Mouse (Mus musculus): ENCODE data around the gene Rag1. TPM values are rescaled to one million over a fixed set of nuclear protein-coding genes. Genes with fewer than 3 reads are reported as not detected.
A peak's percentile ranks its signal among the peaks of the same experiment; 100 is the strongest.

The Rag1 gene
- polyA plus RNA-seq, 1 experiment: 0.25 TPM

- Histone ChIP-seq H3K27me3 (ENCODE audit: control insufficient read depth, insufficient read depth, low read length) (no peaks in the 10 kb centered on the region; the same call in 1 of the 2 replicates), H3K27ac (ENCODE audit: control insufficient read depth, insufficient read depth, low read depth, low read length) (no peak overlapping the region), H3K4me1 (ENCODE audit: control insufficient read depth, insufficient read depth, low read length) (peaks cover 6% of the 10 kb centered on the region; the same call in 1 of the 2 replicates), H3K4me3 (ENCODE audit: control insufficient read depth, low read depth, low read length) (no peak overlapping the region), H3K36me3 (ENCODE audit: control insufficient read depth, insufficient read depth, low read length) (no peaks in the 10 kb centered on the region)
- TF ChIP-seq CTCF (IDR thresholded peaks at IDR 0.05; ENCODE audit: control insufficient read depth, insufficient read depth, insufficient replicate concordance, low read depth, low read length) (no peak), POLR2A (IDR thresholded peaks at IDR 0.05; ENCODE audit: control insufficient read depth, low read depth, low read length) (no peak)
These were observed 10.1 kb downstream of the Rag1 start for GRCm38 (mm10) chr2:101638979-101639839.

- peak overlapping the region; percentile 92 for H3K27ac ChIP-seq (ENCODE audit: control insufficient read depth, insufficient read depth, low read depth, low read length)
- peaks cover 2% of the 10 kb centered on the region; the same call in 1 of the 2 replicates for H3K4me1 ChIP-seq (ENCODE audit: control insufficient read depth, insufficient read depth, low read length)
- H3K36me3 ChIP-seq (ENCODE audit: control insufficient read depth, insufficient read depth, low read length): no peaks in the 10 kb centered on the region
- no peaks in the 10 kb centered on the region for H3K27me3 ChIP-seq (ENCODE audit: control insufficient read depth, insufficient read depth, low read length)
- peak overlapping the region; percentile 100 for H3K4me3 ChIP-seq (ENCODE audit: control insufficient read depth, low read depth, low read length)
- TF ChIP-seq CTCF (IDR thresholded peaks at IDR 0.05; ENCODE audit: control insufficient read depth, insufficient read depth, insufficient replicate concordance, low read depth, low read length) (no peak), POLR2A (IDR thresholded peaks at IDR 0.05; ENCODE audit: control insufficient read depth, low read depth, low read length) (peak; percentile 55; the same call in 1 of the 2 replicates)
These were observed 20.7 kb downstream of the Rag1 start for GRCm38 (mm10) chr2:101628297-101629236.

- no peak overlapping the region for H3K27ac ChIP-seq (ENCODE audit: control insufficient read depth, insufficient read depth, low read depth, low read length)
- peaks cover 2% of the 10 kb centered on the region; the same call in 1 of the 2 replicates for H3K4me1 ChIP-seq (ENCODE audit: control insufficient read depth, insufficient read depth, low read length)
These were observed 22.1 kb downstream of the Rag1 start for GRCm38 (mm10) chr2:101627227-101627626.

GRCm38 (mm10) chr2:101624526-101624925, 24.8 kb downstream of the Rag1 start, which contains the start of gene Rag2:
Gene Rag2, plus strand, starts transcription at chr2:101624718.
- H3K36me3 ChIP-seq (ENCODE audit: control insufficient read depth, insufficient read depth, low read length): no peaks in the 10 kb centered on the region

More at GRCm38 (mm10) chr2:101627227-101627626, 22.1 kb downstream of the Rag1 start:
- Histone ChIP-seq H3K4me3 (ENCODE audit: control insufficient read depth, low read depth, low read length) (peak overlapping the region; percentile 54; the same call in 1 of the 2 replicates), H3K27me3 (ENCODE audit: control insufficient read depth, insufficient read depth, low read length) (no peaks in the 10 kb centered on the region), H3K36me3 (ENCODE audit: control insufficient read depth, insufficient read depth, low read length) (no peaks in the 10 kb centered on the region)
- no peak for TF ChIP-seq POLR2A (IDR thresholded peaks at IDR 0.05; ENCODE audit: control insufficient read depth, low read depth, low read length)
- no peak for TF ChIP-seq CTCF (IDR thresholded peaks at IDR 0.05; ENCODE audit: control insufficient read depth, insufficient read depth, insufficient replicate concordance, low read depth, low read length)

GRCm38 (mm10) chr2:101624011-101624410, 25.3 kb downstream of the Rag1 start:
- Histone ChIP-seq H3K27ac (ENCODE audit: control insufficient read depth, insufficient read depth, low read depth, low read length) (no peak overlapping the region), H3K4me1 (ENCODE audit: control insufficient read depth, insufficient read depth, low read length) (peaks cover 2% of the 10 kb centered on the region), H3K27me3 (ENCODE audit: control insufficient read depth, insufficient read depth, low read length) (no peaks in the 10 kb centered on the region), H3K36me3 (ENCODE audit: control insufficient read depth, insufficient read depth, low read length) (no peaks in the 10 kb centered on the region), H3K4me3 (ENCODE audit: control insufficient read depth, low read depth, low read length) (no peak overlapping the region)
- TF ChIP-seq CTCF (IDR thresholded peaks at IDR 0.05; ENCODE audit: control insufficient read depth, insufficient read depth, insufficient replicate concordance, low read depth, low read length) (no peak), POLR2A (IDR thresholded peaks at IDR 0.05; ENCODE audit: control insufficient read depth, low read depth, low read length) (no peak)

More at GRCm38 (mm10) chr2:101624526-101624925, 24.8 kb downstream of the Rag1 start, which contains the start of gene Rag2:
- TF ChIP-seq CTCF (IDR thresholded peaks at IDR 0.05; ENCODE audit: control insufficient read depth, insufficient read depth, insufficient replicate concordance, low read depth, low read length) (no peak), POLR2A (IDR thresholded peaks at IDR 0.05; ENCODE audit: control insufficient read depth, low read depth, low read length) (no peak)
- peaks cover 2% of the 10 kb centered on the region for H3K4me1 ChIP-seq (ENCODE audit: control insufficient read depth, insufficient read depth, low read length)
- no peak within 1 kb of the TSS for H3K27ac ChIP-seq (ENCODE audit: control insufficient read depth, insufficient read depth, low read depth, low read length)
- no peaks in the 10 kb centered on the region for H3K27me3 ChIP-seq (ENCODE audit: control insufficient read depth, insufficient read depth, low read length)
- no peak within 1 kb of the TSS for H3K4me3 ChIP-seq (ENCODE audit: control insufficient read depth, low read depth, low read length)

- Histone ChIP-seq H3K36me3 (ENCODE audit: control insufficient read depth, insufficient read depth, low read length) (no peaks in the 10 kb centered on the region), H3K27me3 (ENCODE audit: control insufficient read depth, insufficient read depth, low read length) (no peaks in the 10 kb centered on the region), H3K4me3 (ENCODE audit: control insufficient read depth, low read depth, low read length) (no peak overlapping the region), H3K27ac (ENCODE audit: control insufficient read depth, insufficient read depth, low read depth, low read length) (no peak overlapping the region), H3K4me1 (ENCODE audit: control insufficient read depth, insufficient read depth, low read length) (no peaks in the 10 kb centered on the region; the same call in 1 of the 2 replicates)
- TF ChIP-seq POLR2A (IDR thresholded peaks at IDR 0.05; ENCODE audit: control insufficient read depth, low read depth, low read length) (no peak), CTCF (IDR thresholded peaks at IDR 0.05; ENCODE audit: control insufficient read depth, insufficient read depth, insufficient replicate concordance, low read depth, low read length) (no peak)
These were observed 26.3 kb downstream of the Rag1 start for GRCm38 (mm10) chr2:101623042-101623441.
